Comparison of ENCODE assay signal across 13 mouse cellular contexts in the genomic region with DNA sequence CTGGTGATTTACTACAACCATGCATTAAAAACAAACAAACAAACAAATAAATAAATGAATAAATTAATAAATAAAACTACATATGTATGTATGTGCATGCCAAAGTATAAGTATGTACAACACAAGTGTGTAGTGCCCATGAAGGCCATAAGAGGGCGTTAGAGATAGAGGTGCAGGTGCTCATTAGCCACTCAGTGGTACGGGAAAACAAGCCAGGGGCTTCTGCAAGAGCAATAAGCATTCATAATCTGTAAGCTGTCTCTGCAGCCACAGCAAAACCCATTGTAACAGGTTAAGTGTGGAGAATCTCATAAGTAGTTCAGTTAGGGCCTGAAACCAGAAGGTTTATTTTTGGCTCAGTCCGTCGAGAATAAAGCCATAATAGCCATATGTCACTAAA. TPM values are rescaled to one million over a fixed set of nuclear protein-coding genes. Genes with fewer than 3 reads are reported as not detected.
DNase-seq lines count a peak whose midpoint lies in the region; ATAC-seq and TF ChIP-seq lines count a peak whose summit lies in the region.
"Had no signal": no experiment of that assay in that cellular context is flagged by ENCODE, and none has a peak within 500 bp of the region (broad histone marks: within the 10 kb centered on the region; RNA-seq: fewer than 3 reads in every experiment).

No protein-coding gene starts in this region.

- no peak for ATAC-seq in intestine, embryonic 16.5 days
- ATAC-seq in intestine, embryonic 15.5 days: no peak
- no peak; the same call in 1 of the 2 replicates for ATAC-seq in forebrain, embryonic 15.5 days (replicated peaks)
- ATAC-seq in midbrain, embryonic 16.5 days: no peak

- DNase-seq in brain, embryonic 14.5 days (ENCODE audit: low read depth): no peak
- no peak for DNase-seq in adrenal gland, postnatal 36 days
- no peak for DNase-seq in right cerebral cortex, postnatal 36 days (ENCODE audit: low spot score in 2 of 2)
- no peak for DNase-seq in thymus, postnatal 14 days
- DNase-seq: adrenal gland, postnatal 10 days; lung, adult 2 months had no signal

- H3K4me2 ChIP-seq in intestine, embryonic 16.5 days (ENCODE audit: low read depth, low read length): 0 out of 2 replicates have a peak overlapping the region, but pooled peaks have one; percentile 3
- no peak overlapping the region for H3K4me2 ChIP-seq in intestine, embryonic 15.5 days (replicated peaks)
- H3K4me2 ChIP-seq in forebrain, embryonic 15.5 days (replicated peaks): no peak overlapping the region
- H3K4me2 ChIP-seq in midbrain, embryonic 16.5 days (ENCODE audit: low read length): no peak overlapping the region
- H3K4me2 ChIP-seq: embryonic facial prominence, embryonic 12.5 days had no signal

- no peak overlapping the region for H3K9ac ChIP-seq in intestine, embryonic 16.5 days (ENCODE audit: low read depth, low read length)
- H3K9ac ChIP-seq in intestine, embryonic 15.5 days: no peak overlapping the region
- no peak overlapping the region for H3K9ac ChIP-seq in forebrain, embryonic 15.5 days (replicated peaks)
- no peak overlapping the region for H3K9ac ChIP-seq in midbrain, embryonic 16.5 days (ENCODE audit: low read depth, low read length)
- H3K9ac ChIP-seq: embryonic facial prominence, embryonic 12.5 days had no signal

- H3K4me1 ChIP-seq in intestine, embryonic 16.5 days (ENCODE audit: control insufficient read depth, insufficient read depth, low read length): peaks cover 6% of the 10 kb centered on the region; the same call in 1 of the 2 replicates
- 0 out of 2 replicates have a peak, but pooled peaks cover 3% of the 10 kb centered on the region for H3K4me1 ChIP-seq in intestine, embryonic 15.5 days (replicated peaks)
- H3K4me1 ChIP-seq in forebrain, embryonic 15.5 days: peaks cover 67% of the 10 kb centered on the region
- H3K4me1 ChIP-seq in midbrain, embryonic 16.5 days (ENCODE audit: control insufficient read depth, insufficient read depth, low read length): peaks cover 61% of the 10 kb centered on the region

- no peak overlapping the region for H3K27ac ChIP-seq in intestine, embryonic 16.5 days (ENCODE audit: low read length)
- H3K27ac ChIP-seq in intestine, embryonic 15.5 days: no peak overlapping the region
- H3K27ac ChIP-seq in forebrain, embryonic 15.5 days (replicated peaks): peak overlapping the region; percentile 78
- peak overlapping the region; percentile 51 for H3K27ac ChIP-seq in midbrain, embryonic 16.5 days (ENCODE audit: low read length)
- H3K27ac ChIP-seq: embryonic facial prominence, embryonic 12.5 days; heart, embryonic 10.5 days had no signal

- no peak for TF ChIP-seq POLR2A in brain, embryonic 14.5 days (IDR thresholded peaks at IDR 0.05; ENCODE audit: borderline replicate concordance, extremely low read depth, insufficient read depth, insufficient read length, poor library complexity, severe bottlenecking)

- no peaks in the 10 kb centered on the region for H3K27me3 ChIP-seq in intestine, embryonic 16.5 days (replicated peaks; ENCODE audit: control insufficient read depth, insufficient read depth, low read length)
- no peaks in the 10 kb centered on the region for H3K27me3 ChIP-seq in intestine, embryonic 15.5 days (replicated peaks)
- no peaks in the 10 kb centered on the region for H3K27me3 ChIP-seq in forebrain, embryonic 15.5 days
- H3K27me3 ChIP-seq in midbrain, embryonic 16.5 days (ENCODE audit: control insufficient read depth, insufficient read depth, low read depth, low read length): no peaks in the 10 kb centered on the region
- H3K27me3 ChIP-seq: CH12.LX; embryonic facial prominence, embryonic 12.5 days had no signal

- peak; percentile 25; the same call in 1 of the 2 replicates for TF ChIP-seq CTCF in brain, embryonic 14.5 days (IDR thresholded peaks at IDR 0.05; ENCODE audit: borderline replicate concordance, extremely low read depth, insufficient read depth, insufficient read length)

- WGBS in intestine, embryonic 16.5 days: 73% methylated on average over 4 of the region's 4 CpGs
- 65% methylated on average over 4 of the region's 4 CpGs for WGBS in intestine, embryonic 15.5 days
- 47% methylated on average over 4 of the region's 4 CpGs for WGBS in forebrain, embryonic 15.5 days
- WGBS in midbrain, embryonic 16.5 days: 40% methylated on average over 4 of the region's 4 CpGs

- H3K4me3 ChIP-seq in intestine, embryonic 16.5 days (ENCODE audit: low read length): no peak overlapping the region
- no peak overlapping the region for H3K4me3 ChIP-seq in intestine, embryonic 15.5 days (replicated peaks)
- no peak overlapping the region for H3K4me3 ChIP-seq in forebrain, embryonic 15.5 days
- no peak overlapping the region for H3K4me3 ChIP-seq in midbrain, embryonic 16.5 days (ENCODE audit: low read depth, low read length)
- H3K4me3 ChIP-seq: embryonic facial prominence, embryonic 12.5 days; heart, embryonic 10.5 days had no signal

- H3K36me3 ChIP-seq in intestine, embryonic 16.5 days (ENCODE audit: control insufficient read depth, insufficient read depth, low read length): no peaks in the 10 kb centered on the region
- no peaks in the 10 kb centered on the region for H3K36me3 ChIP-seq in intestine, embryonic 15.5 days
- no peaks in the 10 kb centered on the region for H3K36me3 ChIP-seq in forebrain, embryonic 15.5 days
- H3K36me3 ChIP-seq in midbrain, embryonic 16.5 days (ENCODE audit: control insufficient read depth, insufficient read depth, low read length): no peaks in the 10 kb centered on the region
- H3K36me3 ChIP-seq: embryonic facial prominence, embryonic 12.5 days; heart, embryonic 10.5 days had no signal

- H3K9me3 ChIP-seq in intestine, embryonic 16.5 days (ENCODE audit: control insufficient read depth, low read length): no peaks in the 10 kb centered on the region
- H3K9me3 ChIP-seq in intestine, embryonic 15.5 days: no peaks in the 10 kb centered on the region
- no peaks in the 10 kb centered on the region for H3K9me3 ChIP-seq in forebrain, embryonic 15.5 days
- no peaks in the 10 kb centered on the region for H3K9me3 ChIP-seq in midbrain, embryonic 16.5 days (replicated peaks; ENCODE audit: control insufficient read depth, low read length, poor library complexity, severe bottlenecking)
- H3K9me3 ChIP-seq: embryonic facial prominence, embryonic 12.5 days; heart, embryonic 10.5 days had no signal

RNA-seq across cellular contexts. Expression of gene Ncam1, which starts 41.1 kb away (rescaled TPM):
- polyA plus RNA-seq in intestine, embryonic 16.5 days (2015; fragmentation: Nextera tagmentation; extraction: Ambion mirVana): 61.8 and 65.1 TPM in 2 replicates
- polyA plus RNA-seq in intestine, embryonic 15.5 days (2015; fragmentation: Nextera tagmentation; extraction: Ambion mirVana): 76.2 and 77.5 TPM in 2 replicates
- polyA plus RNA-seq in brain, embryonic 14.5 days (2012; rRNA removed): 104 and 231 TPM in 2 replicates
- 356 and 370 TPM in 2 replicates for polyA plus RNA-seq in forebrain, embryonic 15.5 days (2015; fragmentation: Nextera tagmentation; extraction: Ambion mirVana)
- 600 and 646 TPM in 2 replicates for polyA plus RNA-seq in midbrain, embryonic 16.5 days (2015; fragmentation: Nextera tagmentation; extraction: Ambion mirVana)
- total RNA-seq in adrenal gland, postnatal 36 days (2021): 10 to 100 TPM; 37.5 to 40.2 TPM

Comparison
In these comparisons a context has a peak if more than half of its experiments do, and no peak if none do; other contexts are left out.
1. H3K27ac ChIP-seq: peak in forebrain, embryonic 15.5 days (single experiment) and midbrain, embryonic 16.5 days (single experiment); none in intestine, embryonic 16.5 days (single experiment) and intestine, embryonic 15.5 days (single experiment).